In the genomic region with DNA sequence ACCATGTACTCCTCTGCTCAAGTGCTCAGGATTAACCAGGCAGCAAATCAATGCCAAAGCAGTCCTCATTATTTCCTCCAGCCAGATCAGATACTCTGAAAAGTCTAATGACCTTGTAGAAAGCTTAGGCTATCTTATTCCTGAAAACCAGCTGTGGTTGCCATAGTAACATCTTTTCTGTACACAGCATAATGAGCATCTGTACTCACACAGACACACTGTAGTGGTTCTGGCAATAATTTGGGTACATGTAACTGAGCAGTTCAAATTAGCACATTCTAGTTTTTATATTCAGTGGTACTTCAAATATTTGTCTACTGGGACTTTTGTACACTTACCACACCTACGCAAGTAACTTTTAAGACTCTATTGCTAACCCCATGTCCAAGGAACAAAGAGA, we compare ENCODE assay signal across 23 mouse cellular contexts. TPM values are rescaled to one million over a fixed set of nuclear protein-coding genes. Genes with fewer than 3 reads are reported as not detected.
A peak's percentile ranks its signal among the peaks of the same experiment; 100 is the strongest.
DNase-seq lines count a peak whose midpoint lies in the region; ATAC-seq and TF ChIP-seq lines count a peak whose summit lies in the region.
"Had no signal": no experiment of that assay in that cellular context is flagged by ENCODE, and none has a peak within 500 bp of the region (broad histone marks: within the 10 kb centered on the region; RNA-seq: fewer than 3 reads in every experiment).

No protein-coding gene starts in this region.

- H3K9ac ChIP-seq in forebrain, embryonic 12.5 days, result no peak overlapping the region
- no peak overlapping the region for H3K9ac ChIP-seq in forebrain, embryonic 13.5 days
- no peak overlapping the region for H3K9ac ChIP-seq in liver, adult 2 months (ENCODE audit: low read depth, low read length)
- no peak overlapping the region for H3K9ac ChIP-seq in liver, embryonic 11.5 days (ENCODE audit: low read depth, low read length)
- H3K9ac ChIP-seq: embryonic facial prominence, embryonic 15.5 days; liver, embryonic 13.5 days; lung, embryonic 15.5 days had no signal

- no peaks in the 10 kb centered on the region for H3K27me3 ChIP-seq in forebrain, embryonic 12.5 days
- no peaks in the 10 kb centered on the region for H3K27me3 ChIP-seq in forebrain, embryonic 13.5 days
- H3K27me3 ChIP-seq in liver, adult 2 months (ENCODE audit: control insufficient read depth, insufficient read depth, low read length), result no peaks in the 10 kb centered on the region
- no peaks in the 10 kb centered on the region for H3K27me3 ChIP-seq in liver, embryonic 11.5 days (replicated peaks; ENCODE audit: control insufficient read depth, insufficient read depth, low read length)
- H3K27me3 ChIP-seq: embryonic facial prominence, embryonic 15.5 days; liver, embryonic 13.5 days; lung, embryonic 15.5 days; neural tube, embryonic 13.5 days had no signal

- no peak for TF ChIP-seq POLR2A in liver, adult 2 months (IDR thresholded peaks at IDR 0.05; ENCODE audit: extremely low read depth, insufficient read depth, low read length)

- peaks cover 27% of the 10 kb centered on the region for H3K36me3 ChIP-seq in forebrain, embryonic 12.5 days (replicated peaks)
- H3K36me3 ChIP-seq in forebrain, embryonic 13.5 days (ENCODE audit: poor library complexity, severe bottlenecking), result peaks cover 14% of the 10 kb centered on the region
- H3K36me3 ChIP-seq in liver, adult 2 months (ENCODE audit: control insufficient read depth, insufficient read depth, low read length), result peaks cover 14% of the 10 kb centered on the region
- H3K36me3 ChIP-seq in liver, embryonic 11.5 days (ENCODE audit: control insufficient read depth, insufficient read depth, low read length), result peaks cover 18% of the 10 kb centered on the region

- H3K4me3 ChIP-seq in forebrain, embryonic 12.5 days (replicated peaks), result no peak overlapping the region
- H3K4me3 ChIP-seq in forebrain, embryonic 13.5 days, result no peak overlapping the region
- H3K4me3 ChIP-seq in liver, adult 2 months (ENCODE audit: insufficient read depth, low read depth, low read length), result no peak overlapping the region
- H3K4me3 ChIP-seq in liver, embryonic 11.5 days (ENCODE audit: low read depth, low read length), result no peak overlapping the region
- H3K4me3 ChIP-seq: embryonic facial prominence, embryonic 15.5 days; hindbrain, embryonic 10.5 days; limb, embryonic 10.5 days; liver, embryonic 13.5 days; lung, embryonic 15.5 days; neural tube, embryonic 13.5 days had no signal

- ATAC-seq in forebrain, embryonic 12.5 days (ENCODE audit: low FRiP score), result no peak
- ATAC-seq in forebrain, embryonic 13.5 days, result no peak
- no peak for ATAC-seq in liver, embryonic 11.5 days (replicated peaks; ENCODE audit: low FRiP score)
- ATAC-seq: activated CD4-positive, CD25-positive, alpha-beta regulatory T cell, adult 4 months had no signal

- H3K4me2 ChIP-seq in forebrain, embryonic 12.5 days, result peak overlapping the region; percentile 6; the same call in 1 of the 2 replicates
- H3K4me2 ChIP-seq in forebrain, embryonic 13.5 days, result no peak overlapping the region; the same call in 1 of the 2 replicates
- no peak overlapping the region for H3K4me2 ChIP-seq in liver, embryonic 11.5 days
- H3K4me2 ChIP-seq: embryonic facial prominence, embryonic 15.5 days; liver, embryonic 13.5 days; lung, embryonic 15.5 days; neural tube, embryonic 13.5 days had no signal

- no peaks in the 10 kb centered on the region for H3K9me3 ChIP-seq in forebrain, embryonic 12.5 days
- H3K9me3 ChIP-seq in forebrain, embryonic 13.5 days (replicated peaks), result no peaks in the 10 kb centered on the region
- no peaks in the 10 kb centered on the region for H3K9me3 ChIP-seq in liver, embryonic 11.5 days (ENCODE audit: control insufficient read depth, low read length)
- H3K9me3 ChIP-seq: embryonic facial prominence, embryonic 15.5 days; hindbrain, embryonic 10.5 days; limb, embryonic 10.5 days; liver, embryonic 13.5 days; lung, embryonic 15.5 days; neural tube, embryonic 13.5 days had no signal

- no peak for TF ChIP-seq CTCF in liver, adult 2 months (IDR thresholded peaks at IDR 0.05; ENCODE audit: low read depth, low read length)

- peaks cover 50% of the 10 kb centered on the region for H3K79me2 ChIP-seq in liver, adult 2 months (ENCODE audit: control insufficient read depth, insufficient read depth, low read length)

- no peak overlapping the region for H3K27ac ChIP-seq in forebrain, embryonic 12.5 days
- H3K27ac ChIP-seq in forebrain, embryonic 13.5 days, result no peak overlapping the region
- peak overlapping the region; percentile 47; the same call in 1 of the 2 replicates for H3K27ac ChIP-seq in liver, adult 2 months (replicated peaks; ENCODE audit: insufficient read depth, low read depth, low read length)
- no peak overlapping the region for H3K27ac ChIP-seq in liver, embryonic 11.5 days (ENCODE audit: low read depth, low read length)
- H3K27ac ChIP-seq: embryonic facial prominence, embryonic 15.5 days; hindbrain, embryonic 10.5 days; limb, embryonic 10.5 days; liver, embryonic 13.5 days; lung, embryonic 15.5 days; neural tube, embryonic 13.5 days had no signal

- WGBS in forebrain, embryonic 12.5 days, result 79% methylated on average over 1 of the region's 1 CpGs
- 68% methylated on average over 1 of the region's 1 CpGs for WGBS in forebrain, embryonic 13.5 days
- 33% methylated on average over 1 of the region's 1 CpGs for WGBS in liver, adult 2 months
- WGBS in liver, embryonic 11.5 days, result 84% methylated on average over 1 of the region's 1 CpGs

- DNase-seq in liver, adult 2 months (ENCODE audit: extremely low read depth, low read depth, low spot score), result peak; percentile 62
- no peak for DNase-seq in liver, embryonic 11.5 days (ENCODE audit: low spot score)
- DNase-seq in retina, embryonic 14.5 days (ENCODE audit: low spot score), result peak; percentile 33
- no peak for DNase-seq in retina, postnatal 1 day
- no peak for DNase-seq in right cerebral cortex, adult 18-20 months
- DNase-seq: adrenal gland, postnatal 10 days; cerebellum, adult 11-12 months; cerebellum, postnatal 14 days; gastrocnemius, postnatal 36 days; kidney, adult 18-20 months; kidney, postnatal 14 days; layer of hippocampus, adult 9-11 months; liver, embryonic 13.5 days; right cerebral cortex, postnatal 14 days; spleen, adult 18-20 months had no signal

- H3K4me1 ChIP-seq in forebrain, embryonic 12.5 days, result peaks cover 61% of the 10 kb centered on the region
- H3K4me1 ChIP-seq in forebrain, embryonic 13.5 days, result peaks cover 73% of the 10 kb centered on the region
- H3K4me1 ChIP-seq in liver, adult 2 months (ENCODE audit: control insufficient read depth, insufficient read depth, low read length), result peaks cover 37% of the 10 kb centered on the region
- peaks cover 49% of the 10 kb centered on the region for H3K4me1 ChIP-seq in liver, embryonic 11.5 days (replicated peaks; ENCODE audit: control insufficient read depth, insufficient read depth, low read length)

RNA-seq across cellular contexts. Expression of a gene that starts 8.5 kb away (rescaled TPM):
- polyA plus RNA-seq in forebrain, embryonic 12.5 days (2016; fragmentation: Nextera tagmentation; extraction: Ambion mirVana), result 3.5 and 10.8 TPM in 2 replicates
- 2.5 and 4.0 TPM in 2 replicates for polyA plus RNA-seq in forebrain, embryonic 13.5 days (2015; fragmentation: Nextera tagmentation; extraction: Ambion mirVana)
- total RNA-seq in liver, adult 2 months (2014; rRNA removed), result 1.4 and 6.4 TPM in 2 replicates
- polyA plus RNA-seq in liver, adult 2 months (2012; rRNA removed), result 4.6 and 6.8 TPM in 2 replicates
- polyA plus RNA-seq in liver, embryonic 11.5 days (2014; fragmentation: Nextera tagmentation; extraction: Ambion mirVana), result 4.2 and 5.3 TPM in 2 replicates

RNA-seq across cellular contexts. Expression of a gene that starts 31.7 kb away (rescaled TPM):
- polyA plus RNA-seq in forebrain, embryonic 12.5 days (2016; fragmentation: Nextera tagmentation; extraction: Ambion mirVana), result 24.6 and 25.7 TPM in 2 replicates
- polyA plus RNA-seq in forebrain, embryonic 13.5 days (2015; fragmentation: Nextera tagmentation; extraction: Ambion mirVana), result 26.9 and 32.7 TPM in 2 replicates
- 25.8 and 26.4 TPM in 2 replicates for total RNA-seq in liver, adult 2 months (2014; rRNA removed)
- polyA plus RNA-seq in liver, adult 2 months (2012; rRNA removed), result 2.3 and 2.4 TPM in 2 replicates
- 14.6 and 17.1 TPM in 2 replicates for polyA plus RNA-seq in liver, embryonic 11.5 days (2014; fragmentation: Nextera tagmentation; extraction: Ambion mirVana)

RNA-seq across cellular contexts. Expression of a gene that starts 32.0 kb away (rescaled TPM):
- polyA plus RNA-seq in forebrain, embryonic 12.5 days (2016; fragmentation: Nextera tagmentation; extraction: Ambion mirVana), result 79.3 and 88.0 TPM in 2 replicates
- 66.4 and 77.3 TPM in 2 replicates for polyA plus RNA-seq in forebrain, embryonic 13.5 days (2015; fragmentation: Nextera tagmentation; extraction: Ambion mirVana)
- total RNA-seq in liver, adult 2 months (2014; rRNA removed), result 37.7 and 51.0 TPM in 2 replicates
- polyA plus RNA-seq in liver, adult 2 months (2012; rRNA removed), result 30.8 and 31.1 TPM in 2 replicates
- polyA plus RNA-seq in liver, embryonic 11.5 days (2014; fragmentation: Nextera tagmentation; extraction: Ambion mirVana), result 106 TPM in 2 replicates

RNA-seq across cellular contexts. Expression of a gene that starts 32.0 kb away (rescaled TPM):
- 9.4 and 9.6 TPM in 2 replicates for polyA plus RNA-seq in forebrain, embryonic 12.5 days (2016; fragmentation: Nextera tagmentation; extraction: Ambion mirVana)
- 5.8 and 7.0 TPM in 2 replicates for polyA plus RNA-seq in forebrain, embryonic 13.5 days (2015; fragmentation: Nextera tagmentation; extraction: Ambion mirVana)
- total RNA-seq in liver, adult 2 months (2014; rRNA removed), result 5.9 and 6.6 TPM in 2 replicates
- 14.8 and 16.8 TPM in 2 replicates for polyA plus RNA-seq in liver, adult 2 months (2012; rRNA removed)
- 8.2 and 8.9 TPM in 2 replicates for polyA plus RNA-seq in liver, embryonic 11.5 days (2014; fragmentation: Nextera tagmentation; extraction: Ambion mirVana)

Comparison
In these comparisons a context has a peak if more than half of its experiments do, and no peak if none do; other contexts are left out.
1. DNase-seq: peak in liver, adult 2 months (single experiment) and retina, embryonic 14.5 days (single experiment); none in liver, embryonic 11.5 days (single experiment), retina, postnatal 1 day (single experiment) and right cerebral cortex, adult 18-20 months (single experiment).